Mouse (Mus musculus): ENCODE measurements around the gene Pdp2.
A peak's percentile ranks its signal among the peaks of the same experiment; 100 is the strongest.

Gene Pdp2

DNA sequence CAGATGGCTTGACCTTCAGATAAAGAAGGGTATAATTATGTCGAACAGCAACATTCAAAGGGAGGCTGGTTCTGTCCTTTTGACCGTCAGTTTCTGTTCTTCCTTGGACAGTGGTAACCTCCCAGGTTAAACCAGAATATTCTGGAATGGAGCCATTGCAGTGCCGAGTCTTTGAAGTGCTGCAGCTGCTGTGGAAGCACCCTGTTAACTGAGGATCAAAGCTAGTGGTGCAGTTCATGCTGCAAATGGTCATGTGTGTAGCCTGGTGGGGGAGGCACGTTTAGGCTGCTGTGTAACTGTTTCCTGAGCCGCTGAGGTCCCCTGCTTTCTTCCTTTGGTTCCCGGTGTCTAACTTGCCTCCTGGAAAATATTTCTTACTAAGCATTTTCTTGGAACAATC, 7.2 kb downstream of the Pdp2 start:
- no peak for DNase-seq

GRCm38 (mm10) chr8:104601386-104601785, 10.1 kb downstream of the Pdp2 start:
- DNase-seq, result no peak

GRCm38 (mm10) chr8:104601941-104602371, 10.7 kb downstream of the Pdp2 start:
- DNase-seq, result no peak

GRCm38 (mm10) chr8:104602468-104603244, 11.4 kb downstream of the Pdp2 start:
- peak; percentile 61 to 75 for DNase-seq

DNA sequence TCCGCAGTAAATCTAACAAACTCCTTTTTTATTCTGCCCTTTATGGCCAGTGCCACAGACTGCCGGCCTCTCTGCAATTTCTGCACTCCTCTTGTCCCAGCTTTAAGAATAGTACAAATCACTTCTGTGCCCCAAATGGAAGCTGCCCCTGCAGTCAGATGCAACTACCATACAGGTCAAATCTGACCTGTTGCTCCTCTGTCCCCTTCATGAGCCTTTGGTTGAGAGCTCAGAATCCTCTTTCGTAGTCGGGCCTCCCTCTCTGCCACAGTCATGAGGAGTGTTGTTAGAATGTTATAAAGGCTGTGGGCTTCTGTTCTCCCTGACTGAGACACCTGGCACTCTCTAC, 12.0 kb downstream of the Pdp2 start:
- no peak for DNase-seq

GRCm38 (mm10) chr8:104606329-104606728, 15.1 kb downstream of the Pdp2 start:
- no peak for DNase-seq

DNA sequence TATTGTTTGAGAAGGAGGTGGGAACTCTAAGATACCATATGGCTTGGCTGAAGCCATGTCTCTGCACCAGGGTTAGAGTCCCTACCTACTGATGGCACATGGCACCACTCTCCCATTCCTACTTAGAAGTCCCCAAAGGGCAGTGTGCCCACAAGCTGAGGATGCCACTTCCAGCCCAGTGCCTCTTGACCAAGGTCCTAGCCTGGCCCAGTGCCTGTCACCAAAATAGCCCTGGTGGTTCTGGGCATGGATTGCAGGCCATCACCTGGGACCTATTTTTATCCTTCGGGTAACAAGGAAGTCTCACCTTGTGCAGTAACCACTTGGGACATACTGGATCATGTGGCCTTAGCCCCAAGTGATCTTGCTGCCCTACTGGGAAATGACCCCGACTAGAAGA, 16.7 kb downstream of the Pdp2 start:
- DNase-seq, result no peak

GRCm38 (mm10) chr8:104609222-104609621, 18.0 kb downstream of the Pdp2 start:
- no peak for DNase-seq

- DNase-seq, result no peak
Measured at GRCm38 (mm10) chr8:104610185-104610766, 19.0 kb downstream of the Pdp2 start.

GRCm38 (mm10) chr8:104611613-104612012, 20.4 kb downstream of the Pdp2 start:
- DNase-seq, result no peak

DNA sequence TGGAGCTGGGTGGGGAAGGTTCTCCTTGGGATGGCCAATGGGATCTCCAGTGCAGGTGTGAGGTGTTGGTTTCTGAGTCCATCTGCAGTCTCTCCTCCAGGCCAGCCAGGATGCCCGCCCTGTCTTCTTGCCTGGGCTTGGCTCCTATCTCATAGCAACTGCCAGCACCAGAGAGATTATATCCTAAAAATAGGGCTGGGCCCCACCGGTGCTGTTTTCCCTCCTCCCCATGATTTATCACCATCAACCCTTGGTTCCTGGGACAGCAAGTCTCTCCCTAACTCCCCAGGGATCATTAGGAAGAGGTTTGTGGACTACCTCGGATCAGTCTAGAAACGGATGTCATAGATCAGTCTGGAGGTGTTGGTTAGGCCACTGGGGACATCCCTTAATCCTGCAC, 21.9 kb downstream of the Pdp2 start:
- DNase-seq, result no peak

GRCm38 (mm10) chr8:104620765-104621164, 29.5 kb downstream of the Pdp2 start:
- DNase-seq, result no peak

- no peak for DNase-seq
Measured at GRCm38 (mm10) chr8:104624161-104624560, 32.9 kb downstream of the Pdp2 start, which contains the start of gene Cdh16. Gene Cdh16 (minus strand): TSS chr8:104624396.

DNA sequence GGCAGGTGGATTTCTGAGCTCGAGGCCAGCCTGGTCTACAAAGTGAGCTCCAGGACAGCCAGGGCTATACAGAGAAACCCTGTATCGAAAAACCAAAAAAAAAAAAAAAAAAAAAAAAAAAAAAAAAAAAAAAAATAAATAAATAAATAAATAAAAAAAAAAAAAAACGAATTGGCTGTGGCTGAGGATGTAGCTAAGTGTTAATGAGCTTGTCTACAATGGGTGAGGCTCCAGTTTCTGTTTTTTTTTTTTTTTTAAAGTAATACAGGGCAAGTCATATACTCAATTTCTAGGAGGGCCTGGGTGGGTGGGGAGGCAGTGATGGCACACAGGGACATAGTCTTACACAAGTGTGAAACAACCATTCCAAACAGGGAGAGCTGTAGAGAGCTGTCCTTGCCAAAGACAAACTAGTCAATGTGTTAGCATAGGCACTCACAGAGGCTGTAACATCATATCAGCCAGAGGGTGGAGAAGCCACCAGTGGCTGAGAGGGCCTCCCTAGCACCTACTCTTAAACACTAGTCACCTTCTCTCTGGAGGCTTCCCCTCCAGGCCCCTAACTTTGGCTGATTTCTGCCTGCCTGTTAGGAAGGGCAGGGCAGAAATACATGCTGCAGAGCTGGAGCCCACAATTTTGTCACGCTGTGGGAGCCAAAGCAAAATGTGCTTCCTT, 36.0 kb downstream of the Pdp2 start:
- DNase-seq, result no peak

- DNase-seq, result no peak
Measured at GRCm38 (mm10) chr8:104628402-104628801, 37.2 kb downstream of the Pdp2 start.

DNA sequence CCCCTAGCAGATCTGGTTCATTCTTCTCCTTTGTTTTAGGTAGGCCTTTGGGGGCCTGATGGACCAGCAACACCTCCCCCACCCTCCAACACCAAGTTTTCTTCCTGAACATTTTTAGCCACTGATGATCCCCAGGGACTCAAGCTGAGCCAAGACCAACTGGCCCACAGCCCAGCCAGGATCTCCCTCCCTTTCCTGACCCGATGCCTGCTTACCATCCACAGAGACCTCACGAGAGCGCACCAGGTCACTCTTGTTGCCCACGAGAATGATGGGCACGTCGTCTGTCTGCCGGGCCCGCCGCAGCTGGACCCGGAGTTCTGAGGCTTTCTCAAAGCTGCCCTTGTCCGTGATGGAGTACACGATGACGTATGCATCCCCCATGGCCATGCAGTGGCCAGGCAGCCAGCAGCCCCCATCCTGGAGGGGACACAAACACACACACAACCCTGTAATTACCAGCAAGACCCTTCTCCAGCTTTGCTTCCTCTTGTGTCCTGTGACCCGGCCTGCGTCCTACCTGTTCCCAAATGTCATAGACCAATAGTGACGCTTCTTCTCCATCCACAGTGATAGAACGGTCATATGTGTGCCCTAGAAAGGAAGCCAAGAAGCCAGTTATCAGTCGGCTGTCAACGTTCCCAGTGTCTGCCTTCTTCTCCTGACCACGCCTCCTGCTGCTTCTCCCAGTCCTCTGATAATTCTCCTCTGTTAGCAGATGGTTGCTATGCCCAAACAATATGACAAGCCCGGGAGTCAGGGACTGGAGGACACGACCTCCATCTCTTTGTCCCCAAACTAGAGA, 38.3 kb downstream of the Pdp2 start:
- DNase-seq, result no peak

DNA sequence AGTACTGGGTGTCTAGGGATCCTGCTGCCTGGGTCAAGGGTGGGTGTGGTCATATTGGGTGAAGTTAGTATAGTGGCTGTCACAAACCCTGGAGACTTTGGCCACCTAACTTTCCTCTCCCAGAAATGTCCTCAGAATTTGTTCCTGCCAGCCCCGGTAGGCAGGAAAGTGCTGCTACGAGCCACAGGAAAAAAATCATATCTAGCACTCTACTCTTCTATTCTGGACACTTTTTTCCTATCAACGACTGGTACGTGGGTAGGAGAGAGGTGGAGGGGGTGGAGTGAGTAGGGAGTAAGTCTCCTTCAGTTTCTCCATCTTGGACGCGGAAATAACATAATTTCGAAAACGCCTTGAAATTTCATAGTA, 38.8 kb downstream of the Pdp2 start:
- no peak for DNase-seq

- peak in 1 of 2 experiments; percentile 22 for DNase-seq
Measured at GRCm38 (mm10) chr8:104630574-104630973, 39.3 kb downstream of the Pdp2 start.

DNA sequence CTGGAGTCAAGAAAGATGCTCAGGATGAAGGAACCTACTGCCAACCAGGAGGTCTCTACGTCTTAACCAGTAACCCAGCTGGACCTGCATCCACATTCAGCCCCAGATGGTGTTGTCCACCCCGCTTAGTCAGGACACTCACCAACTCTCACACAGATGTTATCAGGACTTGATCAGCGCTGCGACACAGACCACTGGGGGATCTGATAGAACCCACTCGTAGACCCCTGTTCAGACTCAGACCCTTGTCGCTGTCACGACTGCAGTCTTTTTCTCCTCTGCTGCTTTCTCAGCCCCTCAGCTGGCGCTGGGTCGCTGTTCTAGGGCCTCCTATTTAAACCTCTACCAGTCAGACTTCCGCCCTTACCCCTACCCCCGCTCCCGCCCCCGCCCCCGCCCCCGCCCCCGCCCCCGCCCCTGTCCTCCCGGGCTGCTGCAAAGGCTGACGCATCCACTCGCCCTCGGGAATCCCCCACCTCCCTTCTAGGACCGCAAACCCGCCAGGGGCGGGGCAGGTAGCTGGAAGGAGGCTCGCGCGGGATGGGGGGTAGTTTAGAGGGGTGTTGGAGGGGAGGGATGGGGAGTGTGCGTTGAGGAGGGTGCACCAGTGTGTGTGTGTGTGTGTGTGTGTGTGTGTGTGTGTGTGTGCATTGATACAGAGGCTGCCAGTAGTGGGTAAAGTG, 39.9 kb downstream of the Pdp2 start, which contains the start of gene Rrad:
Gene Rrad (minus strand): TSS at position 347 of the 683 bp plus-strand sequence.
- DNase-seq, result peak; percentile 74 to 85

DNA sequence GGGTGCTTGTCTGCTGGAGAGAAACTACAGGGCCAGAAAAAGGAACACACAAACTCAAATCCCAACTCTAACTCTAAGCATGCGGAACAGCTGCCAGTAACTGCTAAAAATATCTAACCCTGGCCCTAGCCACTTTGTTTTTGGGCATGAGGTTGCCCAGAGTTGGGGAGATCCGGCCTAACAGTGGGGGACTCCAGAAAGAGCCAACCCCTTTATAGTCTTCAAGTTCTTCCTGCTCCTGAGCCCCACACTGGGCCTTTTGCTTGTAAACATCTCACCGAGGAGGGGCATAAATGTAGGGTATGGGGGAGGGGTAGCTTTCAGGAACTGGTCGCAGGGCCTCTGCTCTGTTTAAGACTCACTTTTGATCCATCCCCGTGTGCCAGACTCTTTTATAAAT, 40.7 kb downstream of the Pdp2 start:
- peak in 1 of 2 experiments; percentile 13 for DNase-seq

DNA sequence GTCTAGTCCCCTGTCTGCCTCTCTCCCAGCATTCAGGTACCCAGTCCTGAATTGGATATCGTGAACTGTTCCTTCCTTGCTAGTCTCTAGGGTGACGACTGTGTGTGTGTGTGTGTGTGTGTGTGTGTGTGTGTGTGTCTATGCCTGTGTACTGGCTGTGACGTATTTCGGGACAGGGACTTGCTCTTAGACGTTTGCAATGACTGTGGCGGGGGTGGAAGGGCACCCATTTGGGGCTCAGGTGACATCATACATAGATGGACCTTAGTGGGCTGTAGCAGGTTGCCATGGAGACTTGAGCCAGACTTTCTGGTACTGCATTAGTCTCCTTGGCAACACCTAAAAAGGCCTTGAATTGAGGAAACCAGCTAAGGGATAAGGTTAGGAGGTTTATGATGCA, 41.2 kb downstream of the Pdp2 start:
- no peak for DNase-seq

GRCm38 (mm10) chr8:104633156-104633744, 42.0 kb downstream of the Pdp2 start:
- DNase-seq, result peak in 1 of 2 experiments; percentile 2
